Mouse (Mus musculus) thymus, adult 2 months (tissue): ENCODE measurements at regions not wholly inside any gene's neighbourhood (a gene's known extent, or its start where the extent isn't known, plus 50 kb on each side); places are given as distances from the start of the nearest gene placed in this dataset.

Experiments used
- CTCF ChIP-seq: fragments of 200-500 bp; IDR thresholded peaks from 2 replicates; pipeline ENCODE4 v1.5.1; 2012; ENCODE audit warnings: mild to moderate bottlenecking, control low read depth, low read length, moderate library complexity, borderline replicate concordance; ENCODE audit not compliant: control insufficient read depth, poor library complexity, insufficient read depth; ENCODE audit errors: extremely low read depth
- POLR2A ChIP-seq: fragments of 200-500 bp; IDR thresholded peaks from 2 replicates; pipeline ENCODE4 v1.6.1; 2012; ENCODE audit warnings: mild to moderate bottlenecking, low read length, control low read depth, moderate library complexity; ENCODE audit not compliant: control insufficient read depth, poor library complexity, insufficient read depth; ENCODE audit errors: extremely low read depth

GRCm38 (mm10) chr10:42107437-42108293, 89.4 kb upstream of the Armc2 start:
- TF ChIP-seq CTCF (no peak), POLR2A (no peak)
